Mouse (Mus musculus) myocyte (in vitro differentiated cells): ENCODE results near the gene Prelid1.

Source experiments
- CEBPB ChIP-seq: IDR thresholded peaks from 2 replicates; pipeline ENCODE4 v1.6.1; 2011; ENCODE audit warnings: mild to moderate bottlenecking, moderate library complexity; ENCODE audit not compliant: poor library complexity, insufficient read depth, severe bottlenecking
- E2F4 ChIP-seq: IDR thresholded peaks from one replicate; pipeline ENCODE4 v1.6.1; 2011; ENCODE audit warnings: mild to moderate bottlenecking, control low read depth, moderate library complexity; ENCODE audit not compliant: insufficient read depth
- MAX ChIP-seq: IDR thresholded peaks from one replicate; pipeline ENCODE4 v1.6.1; 2011; ENCODE audit warnings: low read depth, mild to moderate bottlenecking, control low read depth
- MYOD1 ChIP-seq, 3 experiments: IDR thresholded peaks; one replicate each; pipeline ENCODE4 v1.6.1; 2011; ENCODE audit warnings: control low read depth in 2 of 3, low read depth in 2 of 3, mild to moderate bottlenecking in 2 of 3, moderate library complexity in 1 of 3; ENCODE audit not compliant: insufficient read length in 2 of 3, control insufficient read depth in 1 of 3
- MYOG ChIP-seq, 3 experiments: IDR thresholded peaks; one replicate each; pipeline ENCODE4 v1.6.1; 2011; ENCODE audit warnings: control low read depth in 2 of 3, low read depth in 2 of 3, mild to moderate bottlenecking in 2 of 3; ENCODE audit not compliant: insufficient read length in 2 of 3, control insufficient read depth in 1 of 3, insufficient read depth in 1 of 3
- POLR2A ChIP-seq: IDR thresholded peaks from one replicate; pipeline ENCODE4 v1.6.1; 2011; ENCODE audit warnings: low read depth, mild to moderate bottlenecking, control low read depth, moderate library complexity; ENCODE audit not compliant: insufficient read length
- POLR2AphosphoS2 ChIP-seq: IDR thresholded peaks from one replicate; pipeline ENCODE4 v1.6.1; 2011; ENCODE audit warnings: low read depth, control low read depth; ENCODE audit not compliant: insufficient read length
- SRF ChIP-seq: IDR thresholded peaks from one replicate; pipeline ENCODE4 v1.6.1; 2011; ENCODE audit warnings: low read depth; ENCODE audit not compliant: control insufficient read depth, insufficient read length
- USF1 ChIP-seq: IDR thresholded peaks from one replicate; pipeline ENCODE4 v1.6.1; 2011; ENCODE audit warnings: low read depth, mild to moderate bottlenecking, control low read depth, moderate library complexity

DNA sequence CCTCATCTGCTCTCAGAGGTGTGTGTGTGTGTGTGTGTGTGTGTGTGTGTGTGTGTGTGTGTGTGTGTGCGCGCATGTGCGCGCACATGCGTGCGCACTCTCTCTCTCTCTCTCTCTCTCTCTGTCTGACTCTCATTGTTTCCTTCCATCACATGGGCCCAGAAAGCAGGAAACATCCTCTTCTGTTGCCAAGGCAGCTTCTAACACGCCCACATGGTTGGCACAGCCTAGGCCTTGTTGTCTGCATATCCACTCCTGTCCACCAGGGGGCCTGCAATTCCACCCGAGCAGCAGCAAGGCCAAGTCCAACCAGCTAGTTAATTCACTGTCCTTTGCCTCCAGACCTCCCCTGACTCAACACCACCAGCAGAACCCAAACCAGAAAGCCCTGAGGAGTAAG is 7.3 kb downstream of the Prelid1 start:
- TF ChIP-seq POLR2A (peak; percentile 17), MYOG (IDR thresholded peaks at IDR 0.05; ENCODE audit: control insufficient read depth in 1 of 3, insufficient read depth in 1 of 3, insufficient read length in 2 of 3, low read depth in 2 of 3) (no peak), SRF (no peak), POLR2AphosphoS2 (peak; percentile 43), MYOD1 (IDR thresholded peaks at IDR 0.05; ENCODE audit: control insufficient read depth in 1 of 3, insufficient read length in 2 of 3, low read depth in 2 of 3) (no peak), E2F4 (no peak), MAX (no peak), CEBPB (no peak), USF1 (no peak)
